Comparison of ENCODE assay signal across 19 mouse cellular contexts in genomic region chr3:82370439-82371011, GRCm38 (mm10). TPM values are rescaled to one million over a fixed set of nuclear protein-coding genes. Genes with fewer than 3 reads are reported as not detected.
DNase-seq lines count a peak whose midpoint lies in the region; ATAC-seq and TF ChIP-seq lines count a peak whose summit lies in the region.
"Had no signal": no experiment of that assay in that cellular context is flagged by ENCODE, and none has a peak within 500 bp of the region (broad histone marks: within the 10 kb centered on the region; RNA-seq: fewer than 3 reads in every experiment).

No protein-coding gene starts in this region.

- H3K4me1 ChIP-seq in heart, embryonic 10.5 days = peaks cover 19% of the 10 kb centered on the region; the same call in 1 of the 2 replicates
- H3K4me1 ChIP-seq in liver, embryonic 11.5 days (replicated peaks; ENCODE audit: control insufficient read depth, insufficient read depth, low read length) = no peaks in the 10 kb centered on the region
- H3K4me1 ChIP-seq: embryonic facial prominence, embryonic 12.5 days; forebrain, embryonic 13.5 days had no signal

- peak overlapping the region; percentile 73; the same call in 1 of the 2 replicates for H3K27ac ChIP-seq in heart, embryonic 10.5 days
- 0 out of 2 replicates have a peak overlapping the region, but pooled peaks have one; percentile 10 for H3K27ac ChIP-seq in layer of hippocampus, adult 2 months
- H3K27ac ChIP-seq in liver, embryonic 11.5 days (ENCODE audit: low read depth, low read length) = no peak overlapping the region
- H3K27ac ChIP-seq: embryonic facial prominence, embryonic 12.5 days; forebrain, embryonic 13.5 days had no signal

- no peak overlapping the region for H3K4me3 ChIP-seq in heart, embryonic 10.5 days
- no peak overlapping the region for H3K4me3 ChIP-seq in layer of hippocampus, adult 2 months
- H3K4me3 ChIP-seq in liver, embryonic 11.5 days (ENCODE audit: low read depth, low read length) = no peak overlapping the region
- H3K4me3 ChIP-seq: embryonic facial prominence, embryonic 12.5 days; erythroblast, embryonic 14.5 days; forebrain, embryonic 13.5 days had no signal

- no peak overlapping the region for H3K9ac ChIP-seq in liver, embryonic 11.5 days (ENCODE audit: low read depth, low read length)
- H3K9ac ChIP-seq: embryonic facial prominence, embryonic 12.5 days; forebrain, embryonic 13.5 days; liver, postnatal 0 days had no signal

- no peaks in the 10 kb centered on the region for H3K9me3 ChIP-seq in heart, embryonic 10.5 days
- H3K9me3 ChIP-seq in liver, embryonic 11.5 days (ENCODE audit: control insufficient read depth, low read length) = no peaks in the 10 kb centered on the region
- H3K9me3 ChIP-seq: embryonic facial prominence, embryonic 12.5 days; forebrain, embryonic 13.5 days had no signal

- no peak for DNase-seq in heart, embryonic 10.5 days (ENCODE audit: low spot score)
- DNase-seq in heart, postnatal 10 days = no peak
- DNase-seq in layer of hippocampus, adult 2 months (ENCODE audit: low spot score in 2 of 2) = no peak
- no peak for DNase-seq in layer of hippocampus, postnatal 14 days (ENCODE audit: low spot score in 2 of 2)
- peak; percentile 42 to 64 for DNase-seq in lung, adult 18-20 months
- peak; percentile 10 for DNase-seq in lung, postnatal 14 days
- no peak for DNase-seq in liver, embryonic 11.5 days (ENCODE audit: low spot score)
- DNase-seq in adrenal gland, adult 18-20 months (ENCODE audit: low spot score in 2 of 2) = no peak
- DNase-seq: cerebellum, adult 2 months; gastrocnemius, postnatal 36 days; kidney, adult 2 months; kidney, postnatal 10 days; left cerebral cortex, postnatal 4 days; liver; liver, postnatal 0 days; thymus, postnatal 14 days had no signal

- 65% methylated on average over 10 of the region's 10 CpGs for WGBS in heart, embryonic 10.5 days
- 85% methylated on average over 10 of the region's 10 CpGs for WGBS in liver, embryonic 11.5 days

- no peak for ATAC-seq in liver, embryonic 11.5 days (replicated peaks; ENCODE audit: low FRiP score)
- ATAC-seq: forebrain, embryonic 13.5 days; liver, postnatal 0 days had no signal

- H3K4me2 ChIP-seq in liver, embryonic 11.5 days = no peak overlapping the region
- H3K4me2 ChIP-seq: embryonic facial prominence, embryonic 12.5 days; forebrain, embryonic 13.5 days had no signal

- H3K27me3 ChIP-seq in heart, embryonic 10.5 days (ENCODE audit: insufficient read depth, poor library complexity, severe bottlenecking) = no peaks in the 10 kb centered on the region
- H3K27me3 ChIP-seq in liver, embryonic 11.5 days (replicated peaks; ENCODE audit: control insufficient read depth, insufficient read depth, low read length) = no peaks in the 10 kb centered on the region
- H3K27me3 ChIP-seq: embryonic facial prominence, embryonic 12.5 days; forebrain, embryonic 13.5 days had no signal

- intact Hi-C loops in heart, postnatal 10 days (cut with DNase I) = no loop called here

- H3K36me3 ChIP-seq in heart, embryonic 10.5 days = no peaks in the 10 kb centered on the region
- H3K36me3 ChIP-seq in liver, embryonic 11.5 days (ENCODE audit: control insufficient read depth, insufficient read depth, low read length) = no peaks in the 10 kb centered on the region
- H3K36me3 ChIP-seq: embryonic facial prominence, embryonic 12.5 days had no signal

- TF ChIP-seq CTCF in layer of hippocampus, adult 2 months (conservative IDR thresholded peaks at IDR 0.05) = no peak

RNA-seq across cellular contexts. Expression of gene Map9, which starts 12.7 kb away (rescaled TPM):
- polyA plus RNA-seq in heart, embryonic 10.5 days (2016; fragmentation: Nextera tagmentation; extraction: Ambion mirVana) = 4.9 and 5.3 TPM in 2 replicates
- 1 to 10 TPM; 2.4 to 2.5 TPM for total RNA-seq in heart, postnatal 10 days (2021)
- total RNA-seq in layer of hippocampus, adult 2 months (2021) = 10 to 100 TPM; 73.7 to 81.2 TPM
- 10 to 100 TPM; 90.2 to 94.9 TPM for total RNA-seq in layer of hippocampus, postnatal 14 days (2021)
- polyA plus RNA-seq in liver, embryonic 11.5 days (2014; fragmentation: Nextera tagmentation; extraction: Ambion mirVana) = 1.5 and 1.8 TPM in 2 replicates
- total RNA-seq in adrenal gland, adult 18-20 months (2021) = 1 to 10 TPM; 4.8 to 5.0 TPM
- polyA plus RNA-seq: erythroblast, embryonic 14.5 days had no signal

Comparison
In these comparisons a context has a peak if more than half of its experiments do, and no peak if none do; other contexts are left out.
1. DNase-seq: peak in lung, adult 18-20 months (2 of 2) and lung, postnatal 14 days (single experiment); none in heart, embryonic 10.5 days (single experiment), heart, postnatal 10 days (0 of 2), layer of hippocampus, adult 2 months (0 of 2), layer of hippocampus, postnatal 14 days (0 of 2), liver, embryonic 11.5 days (single experiment) and adrenal gland, adult 18-20 months (0 of 2).
2. RNA of gene Map9, which starts 12.7 kb away (total RNA-seq): 90.2 to 94.9 TPM in layer of hippocampus, postnatal 14 days and 73.7 to 81.2 TPM in layer of hippocampus, adult 2 months; 4.8 to 5.0 TPM in adrenal gland, adult 18-20 months and 2.4 to 2.5 TPM in heart, postnatal 10 days; every median in the first group is over 10 times any median in the second.